Mouse (Mus musculus) liver, adult 2 months (tissue): Measurements from ENCODE around the gene Cers4. TPM values are rescaled to one million over a fixed set of nuclear protein-coding genes. Genes with fewer than 3 reads are reported as not detected.

ENCODE experiments used
- DNase-seq: peaks from one replicate; pipeline ENCODE4 v3.0.0-alpha.2; 2011; ENCODE audit warnings: low read depth, low spot score; ENCODE audit errors: extremely low read depth
- H3K27ac ChIP-seq: fragments of 200-500 bp; replicated peaks from 2 replicates; pipeline ENCODE4 v1.5.1; 2012; ENCODE audit warnings: low read depth, mild to moderate bottlenecking, control low read depth, inconsistent platforms, low read length; ENCODE audit not compliant: insufficient read depth
- H3K27me3 ChIP-seq: fragments of 200-500 bp; 2 replicates; pipeline ENCODE4 v1.6.1; 2012; ENCODE audit warnings: mild to moderate bottlenecking, moderate library complexity, low read length, inconsistent platforms; ENCODE audit not compliant: control insufficient read depth, insufficient read depth
- H3K36me3 ChIP-seq: fragments of 200-500 bp; 2 replicates; pipeline ENCODE4 v1.6.1; 2012; ENCODE audit warnings: low read length, inconsistent platforms; ENCODE audit not compliant: control insufficient read depth, insufficient read depth
- H3K4me1 ChIP-seq: fragments of 200-500 bp; 2 replicates; pipeline ENCODE4 v1.6.1; 2011; ENCODE audit warnings: low read length; ENCODE audit not compliant: control insufficient read depth, insufficient read depth
- H3K4me3 ChIP-seq: fragments of 200-500 bp; 2 replicates; pipeline ENCODE4 v1.5.1; 2011; ENCODE audit warnings: low read depth, mild to moderate bottlenecking, control low read depth, low read length, moderate library complexity; ENCODE audit not compliant: insufficient read depth
- H3K79me2 ChIP-seq: fragments of 200-500 bp; 2 replicates; pipeline ENCODE4 v1.6.1; 2012; ENCODE audit warnings: inconsistent platforms, mild to moderate bottlenecking, low read length, moderate library complexity; ENCODE audit not compliant: control insufficient read depth, insufficient read depth
- H3K9ac ChIP-seq: fragments of 200-500 bp; 2 replicates; pipeline ENCODE4 v1.6.1; 2012; ENCODE audit warnings: low read depth, mild to moderate bottlenecking, control low read depth, inconsistent platforms, low read length
- CTCF ChIP-seq: fragments of 200-500 bp; IDR thresholded peaks from 2 replicates; pipeline ENCODE4 v1.5.1; 2011; ENCODE audit warnings: low read depth, low read length, control low read depth
- POLR2A ChIP-seq: fragments of 200-500 bp; IDR thresholded peaks from 2 replicates; pipeline ENCODE4 v1.6.1; 2011; ENCODE audit warnings: low read length, control low read depth; ENCODE audit not compliant: insufficient read depth; ENCODE audit errors: extremely low read depth
- WGBS: fragments of 180-500 bp; shearing (Covaris S2); methylation state at CpG from one replicate; pipeline ENCODE4 v1.1.7; 2018; 5-methylcytosine and 5-hydroxymethylcytosine counted together
- polyA plus RNA-seq: library from polyadenylated mRNA; depleted of rRNA; stranded (reverse); fragments of >200 nt; gene quantifications from 2 replicates; pipeline ENCODE4 v1.2.3, GENCODE M21; 2012; rRNA removed
- total RNA-seq: library from RNA; depleted of rRNA; stranded (reverse); fragments of >200 nt; gene quantifications from 2 replicates; pipeline ENCODE4 v1.2.3, GENCODE M21; 2014; rRNA removed

Gene Cers4
- total and polyA plus RNA-seq, 2 experiments = 1.4 to 3.6 TPM

- H3K9ac ChIP-seq = no peak overlapping the region
- H3K36me3 ChIP-seq = no peaks in the 10 kb centered on the region
- DNase-seq = peak; percentile 1
- H3K27ac ChIP-seq = no peak overlapping the region
- WGBS = 73% methylated on average over 4 of the region's 4 CpGs
- no peaks in the 10 kb centered on the region for H3K79me2 ChIP-seq
- H3K4me1 ChIP-seq = no peaks in the 10 kb centered on the region
- no peak for TF ChIP-seq CTCF
- TF ChIP-seq POLR2A = no peak
- no peak overlapping the region for H3K4me3 ChIP-seq
- H3K27me3 ChIP-seq = no peaks in the 10 kb centered on the region
Observed at GRCm38 (mm10) chr8:4521472-4521871, 28.6 kb downstream of the Cers4 start.

- H3K4me3 ChIP-seq = no peak overlapping the region
- no peak overlapping the region for H3K27ac ChIP-seq
- no peaks in the 10 kb centered on the region for H3K27me3 ChIP-seq
- H3K36me3 ChIP-seq = no peaks in the 10 kb centered on the region
- no peak overlapping the region for H3K9ac ChIP-seq
- WGBS = 95% methylated on average over 10 of the region's 10 CpGs
- TF ChIP-seq POLR2A (no peak), CTCF (no peak)
- no peaks in the 10 kb centered on the region for H3K79me2 ChIP-seq
- no peaks in the 10 kb centered on the region for H3K4me1 ChIP-seq
- no peak for DNase-seq
Observed at GRCm38 (mm10) chr8:4523525-4523924, 30.7 kb downstream of the Cers4 start.

Other genes starting within 250 kb of the Cers4 start
- gene Tgfbr3l, start 244.8 kb upstream of the Cers4 start, total RNA-seq = 3.2 and 4.2 TPM in 2 replicates
- gene Tgfbr3l, start 244.8 kb upstream of the Cers4 start, polyA plus RNA-seq = 18.2 and 35.1 TPM in 2 replicates
- 6.7 and 8.7 TPM in 2 replicates for gene Snapc2, start 239.9 kb upstream of the Cers4 start, total RNA-seq
- gene Snapc2, start 239.9 kb upstream of the Cers4 start, polyA plus RNA-seq = 18.8 and 22.2 TPM in 2 replicates
- 0.28 TPM in 1 of 2 replicates, not detected in the other for gene Ctxn1, start 233.8 kb upstream of the Cers4 start, total RNA-seq
- gene Ctxn1, start 233.8 kb upstream of the Cers4 start, polyA plus RNA-seq = 0.98 and 2.0 TPM in 2 replicates
- gene Timm44, start 217.1 kb upstream of the Cers4 start, total RNA-seq = 39.0 and 41.5 TPM in 2 replicates
- gene Timm44, start 217.1 kb upstream of the Cers4 start, polyA plus RNA-seq = 51.6 and 61.2 TPM in 2 replicates
- 10.9 and 11.7 TPM in 2 replicates for gene Ccl25, start 167.8 kb upstream of the Cers4 start, total RNA-seq
- gene Ccl25, start 167.8 kb upstream of the Cers4 start, polyA plus RNA-seq = 2.4 and 3.3 TPM in 2 replicates
- 23.0 and 29.8 TPM in 2 replicates for gene Elavl1, start 167.6 kb upstream of the Cers4 start, total RNA-seq
- 18.1 and 18.8 TPM in 2 replicates for gene Elavl1, start 167.6 kb upstream of the Cers4 start, polyA plus RNA-seq
- gene Zfp958, start 120.1 kb downstream of the Cers4 start, total RNA-seq = 5.4 and 7.7 TPM in 2 replicates
- 0.61 and 0.69 TPM in 2 replicates for gene Zfp958, start 120.1 kb downstream of the Cers4 start, polyA plus RNA-seq